Mouse (Mus musculus): ENCODE measurements around the gene Actrt2.

- TF ChIP-seq CTCF (IDR thresholded peaks at IDR 0.05; ENCODE audit: borderline replicate concordance, extremely low read depth, insufficient read depth, insufficient read length) = no peak
- no peak for TF ChIP-seq POLR2A (IDR thresholded peaks at IDR 0.05; ENCODE audit: borderline replicate concordance, extremely low read depth, insufficient read depth, insufficient read length, poor library complexity, severe bottlenecking)
These were observed 31.6 kb upstream of the Actrt2 start for GRCm38 (mm10) chr4:154699236-154699635.

All from brain, embryonic 14.5 days (tissue).